Mouse (Mus musculus): ENCODE data around the gene Sf1.

DNA sequence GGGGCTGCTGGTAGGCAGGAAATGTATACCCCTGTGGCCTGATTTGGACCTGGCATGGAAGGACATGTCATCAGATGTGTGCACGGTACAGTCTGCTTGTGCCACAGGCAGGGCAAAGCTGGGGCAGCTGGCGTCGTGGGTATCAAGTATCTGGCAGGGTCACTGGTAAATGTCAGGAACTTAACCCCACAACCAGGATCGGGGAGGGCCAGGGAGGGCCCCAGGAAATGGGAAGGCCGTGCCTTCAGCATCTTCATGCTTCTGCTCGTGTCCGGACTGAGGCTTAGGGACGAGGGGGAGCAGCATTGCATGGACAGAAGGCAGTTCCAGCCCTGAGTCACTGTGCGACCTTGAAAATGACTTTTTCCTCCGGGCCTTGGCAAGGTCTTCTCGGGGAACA is 21.5 kb downstream of the Sf1 start:
- TF ChIP-seq CTCF (IDR thresholded peaks at IDR 0.05; ENCODE audit: low read depth, low read length), result no peak
- TF ChIP-seq POLR2A (IDR thresholded peaks at IDR 0.05; ENCODE audit: insufficient read depth, low read length), result no peak
- no peak for TF ChIP-seq EP300 (IDR thresholded peaks at IDR 0.05; ENCODE audit: insufficient read depth, low read depth, low read length)
